ENCODE assay signal across 8 mouse cellular contexts in genomic region chr13:48566116-48566935, GRCm38 (mm10). TPM values are rescaled to one million over a fixed set of nuclear protein-coding genes. Genes with fewer than 3 reads are reported as not detected.
DNase-seq lines count a peak whose midpoint lies in the region; ATAC-seq and TF ChIP-seq lines count a peak whose summit lies in the region.

No protein-coding gene starts in this region.

- no peaks in the 10 kb centered on the region for H3K9me3 ChIP-seq in hindbrain, embryonic 15.5 days

- H3K27me3 ChIP-seq in Patski, result no peaks in the 10 kb centered on the region
- no peaks in the 10 kb centered on the region for H3K27me3 ChIP-seq in hindbrain, embryonic 15.5 days

- no peak overlapping the region for H3K4me3 ChIP-seq in hindbrain, embryonic 15.5 days

- CTCF ChIA-PET in Patski (lab: Charles Lee), result interaction anchor here (1.7 kb wide), 1 partner anchor 73 kb away, joined by 4 read pairs; no protein-coding TSS in a partner anchor

- H3K4me2 ChIP-seq in hindbrain, embryonic 15.5 days, result no peak overlapping the region

- TF ChIP-seq CTCF in Patski (IDR thresholded peaks at IDR 0.05), result no peak

- ATAC-seq in Patski, result peak; percentile 80
- 0 out of 2 replicates have a peak, but pooled peaks have one; percentile 42 for ATAC-seq in hindbrain, embryonic 15.5 days (ENCODE audit: low FRiP score, low read depth)

- peak overlapping the region; percentile 61 for H3K27ac ChIP-seq in hindbrain, embryonic 15.5 days (replicated peaks)

- WGBS in hindbrain, embryonic 15.5 days, result 18% methylated on average over 13 of the region's 13 CpGs

- in situ Hi-C loops in Patski (cut with MboI; ENCODE audit: low pct_unique_long_range_greater_than_20kb), result no loop called here

- no peak overlapping the region for H3K9ac ChIP-seq in hindbrain, embryonic 15.5 days

- H3K4me1 ChIP-seq in hindbrain, embryonic 15.5 days (replicated peaks), result peaks cover 6% of the 10 kb centered on the region

- peak; percentile 93 for DNase-seq in Patski (ENCODE audit: low read depth, low spot score)
- DNase-seq in cerebellum, postnatal 25 days, result peak; percentile 86 to 92
- DNase-seq in gastrocnemius, adult 8-10 months (ENCODE audit: low spot score in 2 of 2), result peak; percentile 88 to 89
- peak; percentile 35 for DNase-seq in left cerebral cortex, adult 11 months (ENCODE audit: low spot score)
- peak; percentile 94 for DNase-seq in lung, postnatal 14 days
- DNase-seq in right cerebral cortex, adult 2 months (ENCODE audit: low spot score in 2 of 2), result peak; percentile 65 to 80
- DNase-seq in thymus, postnatal 25 days, result no peak

- no peaks in the 10 kb centered on the region for H3K36me3 ChIP-seq in hindbrain, embryonic 15.5 days

- POLR2A ChIA-PET in Patski (lab: Charles Lee), result interaction anchor here (1.7 kb wide), 1 partner anchor 20 kb away, joined by 9 read pairs; no protein-coding TSS in a partner anchor

RNA-seq across cellular contexts. Expression of gene A830005F24Rik, which starts 53.0 kb away (rescaled TPM):
- 1.8 TPM for polyA plus RNA-seq in Patski (2021)
- total RNA-seq in gastrocnemius, adult 8-10 months (2022), result under 1 TPM in 1 of 4 experiments, not detected in 3; 0.44 TPM
- 2.8 and 3.3 TPM in 2 replicates for polyA plus RNA-seq in hindbrain, embryonic 15.5 days (2015; fragmentation: Nextera tagmentation; extraction: Ambion mirVana)

RNA-seq across cellular contexts. Expression of gene Zfp169, which starts 53.1 kb away (rescaled TPM):
- 5.6 TPM for polyA plus RNA-seq in Patski (2021)
- total RNA-seq in gastrocnemius, adult 8-10 months (2022), result 1 to 10 TPM; 3.0 to 3.9 (median 3.7) TPM
- 4.4 and 5.6 TPM in 2 replicates for polyA plus RNA-seq in hindbrain, embryonic 15.5 days (2015; fragmentation: Nextera tagmentation; extraction: Ambion mirVana)

RNA-seq across cellular contexts. Expression of gene Ptpdc1, which starts 59.1 kb away (rescaled TPM):
- polyA plus RNA-seq in Patski (2021), result 8.9 TPM
- total RNA-seq in gastrocnemius, adult 8-10 months (2022), result 1 to 10 TPM; 2.6 to 3.4 (median 3.0) TPM
- polyA plus RNA-seq in hindbrain, embryonic 15.5 days (2015; fragmentation: Nextera tagmentation; extraction: Ambion mirVana), result 16.4 and 17.2 TPM in 2 replicates
